Mouse (Mus musculus): ENCODE results near the gene Sgcd. TPM values are rescaled to one million over a fixed set of nuclear protein-coding genes. Genes with fewer than 3 reads are reported as not detected.
"Not testable (repeated sequence)": the region's sequence is repeated elsewhere in the genome, so short reads cannot be mapped to it uniquely, and the experiment has no call there.

The Sgcd gene
- total RNA-seq, 1 experiment from 2014 or later = not detected

DNA sequence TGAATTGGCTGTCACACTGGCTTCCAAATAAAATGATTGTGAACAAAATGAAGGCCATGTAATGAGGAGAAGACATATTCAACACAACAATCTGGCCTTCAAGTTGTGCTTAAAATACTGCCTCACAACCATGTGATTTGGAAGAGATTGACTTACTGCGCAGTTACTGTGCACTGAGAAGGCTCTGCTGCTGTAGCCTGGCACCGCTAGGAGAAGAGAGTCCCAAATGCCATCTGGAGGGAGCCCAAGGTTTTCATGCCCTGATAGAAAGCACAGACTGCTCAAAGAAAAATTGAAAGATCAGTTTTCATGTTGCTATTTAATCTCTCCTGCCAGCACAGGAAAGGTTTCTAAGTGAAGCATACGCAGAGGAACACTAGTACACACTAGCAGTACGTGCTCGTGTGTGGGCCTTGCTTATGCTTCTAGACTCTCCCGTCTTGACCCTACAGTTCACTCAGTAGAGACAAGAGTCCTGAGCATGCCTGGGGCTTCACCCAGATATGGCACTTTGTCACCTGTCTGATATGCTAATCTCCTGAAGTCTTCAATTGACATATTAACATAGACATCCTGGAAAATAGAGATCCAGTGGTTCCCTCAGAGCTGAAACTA is 184.6 kb downstream of the Sgcd start:
- ATAC-seq (ENCODE audit: extremely low read depth, insufficient number of reproducible peaks, low FRiP score, poor library complexity, severe bottlenecking) = no peak

- no peak for ATAC-seq (ENCODE audit: extremely low read depth, insufficient number of reproducible peaks, low FRiP score, poor library complexity, severe bottlenecking)
Observed at GRCm38 (mm10) chr11:47777916-47778226, 210.9 kb downstream of the Sgcd start.

DNA sequence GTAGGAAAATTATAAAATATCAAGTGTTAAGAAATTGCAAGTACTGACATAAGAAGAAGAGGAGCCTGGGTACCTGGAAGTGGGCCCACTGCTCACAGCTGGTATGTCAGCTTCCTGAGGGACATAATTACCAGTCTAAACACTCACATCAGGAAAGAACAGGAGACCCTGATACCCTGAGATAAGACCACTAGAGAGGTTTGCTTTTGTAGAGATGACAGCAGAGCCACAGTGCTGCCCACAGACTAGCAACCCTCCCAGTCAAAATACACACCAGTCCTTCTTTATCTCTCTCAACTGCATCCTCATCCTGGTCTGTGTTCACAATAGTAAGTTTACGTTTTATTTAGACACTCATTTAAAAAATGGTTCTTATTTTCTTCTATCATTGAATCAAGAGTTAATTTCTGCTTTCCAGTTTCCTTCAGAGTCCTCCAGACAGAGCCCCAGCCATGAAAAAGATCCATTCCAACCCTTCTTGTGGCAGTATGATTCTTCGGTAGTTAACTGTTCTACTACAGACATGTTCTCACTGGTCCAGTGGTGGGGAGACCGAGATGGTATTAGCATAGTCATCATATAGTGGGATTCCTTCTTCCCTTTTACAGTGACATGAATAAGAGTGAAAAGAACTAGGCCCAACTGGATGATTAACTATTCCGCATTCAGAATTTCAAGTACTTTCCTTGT is 211.4 kb downstream of the Sgcd start:
- ATAC-seq (ENCODE audit: extremely low read depth, insufficient number of reproducible peaks, low FRiP score, poor library complexity, severe bottlenecking) = no peak

DNA sequence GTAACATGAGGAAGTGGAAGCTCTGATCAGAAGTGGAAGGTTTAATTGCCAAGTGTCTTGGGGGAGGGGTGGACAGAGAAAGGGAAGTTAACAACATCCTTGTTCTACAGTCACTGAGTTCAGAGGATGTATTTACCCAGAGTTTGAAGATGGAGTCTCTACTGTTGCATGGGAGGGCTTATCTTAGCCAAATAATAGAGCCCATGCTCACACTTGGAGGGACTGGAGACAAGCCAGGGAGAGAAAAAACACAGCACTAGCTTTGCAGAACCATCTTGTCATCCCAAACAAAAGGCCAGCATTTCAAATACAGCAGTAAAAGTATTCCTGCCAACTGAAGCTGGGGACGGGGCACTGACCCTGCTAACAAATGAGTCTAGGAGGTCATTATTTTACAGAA is 212.8 kb downstream of the Sgcd start:
- no peak for ATAC-seq (ENCODE audit: extremely low read depth, insufficient number of reproducible peaks, low FRiP score, poor library complexity, severe bottlenecking)

- no peak for ATAC-seq (ENCODE audit: extremely low read depth, insufficient number of reproducible peaks, low FRiP score, poor library complexity, severe bottlenecking)
Observed at GRCm38 (mm10) chr11:47765859-47766258, 222.9 kb downstream of the Sgcd start.

GRCm38 (mm10) chr11:47763569-47763968 is 225.2 kb downstream of the Sgcd start:
- not testable (repeated sequence) for ATAC-seq (ENCODE audit: extremely low read depth, insufficient number of reproducible peaks, low FRiP score, poor library complexity, severe bottlenecking)

- no peak for ATAC-seq (ENCODE audit: extremely low read depth, insufficient number of reproducible peaks, low FRiP score, poor library complexity, severe bottlenecking)
Observed at GRCm38 (mm10) chr11:47759015-47759414, 229.8 kb downstream of the Sgcd start.

DNA sequence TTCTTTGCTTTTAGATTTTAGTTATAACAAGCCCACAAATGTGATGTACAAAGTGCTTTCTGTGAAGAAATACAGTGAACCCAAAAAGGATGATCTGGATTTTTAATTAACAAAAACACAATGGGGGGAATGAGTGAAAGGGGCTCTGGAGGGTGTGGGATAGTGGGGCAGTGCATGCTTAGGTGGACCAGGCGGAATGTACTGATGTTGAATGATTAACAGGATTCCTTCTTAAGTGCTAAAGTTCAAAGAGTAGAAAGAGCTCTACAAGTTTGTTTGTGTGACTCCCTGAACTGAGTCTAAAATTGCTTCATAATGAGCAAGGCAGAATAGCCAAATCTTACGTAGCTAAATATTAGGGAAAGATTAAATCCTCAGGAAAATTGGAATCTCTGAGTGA is 246.0 kb downstream of the Sgcd start:
- ATAC-seq (ENCODE audit: extremely low read depth, insufficient number of reproducible peaks, low FRiP score, poor library complexity, severe bottlenecking) = no peak

GRCm38 (mm10) chr11:47704930-47705787 is 283.6 kb downstream of the Sgcd start:
- ATAC-seq (ENCODE audit: extremely low read depth, insufficient number of reproducible peaks, low FRiP score, poor library complexity, severe bottlenecking) = no peak

DNA sequence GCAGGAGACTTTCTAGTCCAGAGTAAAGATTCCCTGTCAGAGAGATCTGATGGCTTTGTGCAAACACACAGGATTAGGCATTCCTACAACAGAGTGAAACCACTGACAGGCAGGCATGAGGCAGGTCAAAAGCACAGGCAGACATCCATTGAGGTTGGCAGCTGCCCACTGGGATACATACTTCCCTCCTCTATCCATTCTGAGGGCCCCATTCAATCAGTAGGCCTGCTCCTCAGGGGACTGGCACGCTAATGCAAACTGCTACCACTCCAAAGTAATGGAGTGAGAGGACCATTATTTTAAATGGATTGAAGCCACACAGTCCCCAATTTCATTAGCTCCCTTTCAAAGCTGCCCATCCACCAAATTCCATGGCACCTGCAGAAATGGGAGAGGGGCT is 293.2 kb downstream of the Sgcd start:
- ATAC-seq (ENCODE audit: extremely low read depth, insufficient number of reproducible peaks, low FRiP score, poor library complexity, severe bottlenecking) = no peak

DNA sequence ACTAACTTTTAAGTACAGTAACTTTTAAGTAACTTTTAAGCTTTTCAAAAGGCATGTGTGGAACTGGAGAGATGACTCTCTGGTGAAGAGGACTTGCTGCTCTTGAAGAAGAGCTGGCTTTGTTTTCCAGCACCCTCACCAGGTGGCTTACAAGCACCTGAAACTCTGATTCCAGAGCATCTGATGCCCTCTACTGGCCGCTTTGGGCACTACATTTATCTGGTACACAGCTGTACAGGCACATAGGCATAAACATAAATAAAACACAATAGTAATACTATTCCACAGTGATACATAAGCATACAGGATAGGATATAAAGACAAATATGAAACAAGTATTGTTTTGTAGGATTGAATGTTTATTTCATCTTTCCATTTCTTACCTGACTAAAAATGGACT is 330.6 kb downstream of the Sgcd start:
- ATAC-seq (ENCODE audit: extremely low read depth, insufficient number of reproducible peaks, low FRiP score, poor library complexity, severe bottlenecking) = no peak

- ATAC-seq (ENCODE audit: extremely low read depth, insufficient number of reproducible peaks, low FRiP score, poor library complexity, severe bottlenecking) = no peak
Observed at GRCm38 (mm10) chr11:47645911-47646310, 342.9 kb downstream of the Sgcd start.

DNA sequence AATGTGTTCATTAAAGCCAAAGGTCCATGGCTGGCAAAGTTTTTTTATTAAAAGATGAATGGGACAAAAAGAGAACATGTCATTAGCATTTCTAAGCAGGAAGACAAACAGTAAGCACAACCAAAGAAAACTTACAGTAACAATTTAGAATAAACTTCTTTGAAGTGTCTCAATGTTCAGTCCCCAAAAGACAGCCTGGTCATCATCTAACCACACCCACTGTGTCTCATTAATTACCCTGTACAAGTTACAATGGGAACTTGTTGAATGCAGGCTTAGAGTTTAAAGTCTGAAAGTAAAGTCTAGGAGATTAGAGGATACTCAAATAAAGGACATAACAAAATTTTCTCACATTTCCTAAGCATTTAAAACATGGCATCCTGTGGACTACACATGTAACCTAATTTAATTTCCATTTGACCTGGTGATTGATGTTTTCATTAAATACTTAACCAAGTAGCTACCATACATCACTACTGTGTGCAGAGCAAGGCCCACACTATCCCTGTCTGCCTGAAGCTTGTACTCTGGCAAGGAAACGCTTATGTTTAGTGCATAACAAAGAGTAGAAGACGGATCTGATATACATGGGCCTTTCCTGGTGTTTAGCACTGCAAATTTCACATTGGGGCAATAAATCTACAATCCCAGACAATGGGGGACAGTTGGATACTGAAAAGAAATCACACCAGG is 347.1 kb downstream of the Sgcd start:
- no peak for ATAC-seq (ENCODE audit: extremely low read depth, insufficient number of reproducible peaks, low FRiP score, poor library complexity, severe bottlenecking)

DNA sequence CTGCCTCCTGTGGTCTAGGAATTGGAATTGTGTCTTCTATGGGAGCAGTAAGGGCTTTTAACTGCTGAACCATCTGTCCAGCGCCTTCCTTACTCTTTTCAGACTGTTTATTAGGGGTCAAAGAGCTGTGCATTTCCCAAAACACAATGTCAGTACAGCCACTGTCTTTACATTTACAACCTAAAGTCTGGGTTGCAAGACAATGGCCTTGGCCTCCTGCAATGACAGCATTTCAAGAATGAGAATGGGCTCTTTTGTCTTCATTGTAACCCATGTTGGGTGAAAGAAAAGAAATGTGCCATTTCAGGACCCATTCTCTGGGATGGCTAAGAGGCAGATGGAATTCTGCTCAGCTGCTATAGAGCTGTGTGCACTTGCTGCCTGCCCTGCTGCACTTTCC is 348.2 kb downstream of the Sgcd start:
- ATAC-seq (ENCODE audit: extremely low read depth, insufficient number of reproducible peaks, low FRiP score, poor library complexity, severe bottlenecking) = no peak

DNA sequence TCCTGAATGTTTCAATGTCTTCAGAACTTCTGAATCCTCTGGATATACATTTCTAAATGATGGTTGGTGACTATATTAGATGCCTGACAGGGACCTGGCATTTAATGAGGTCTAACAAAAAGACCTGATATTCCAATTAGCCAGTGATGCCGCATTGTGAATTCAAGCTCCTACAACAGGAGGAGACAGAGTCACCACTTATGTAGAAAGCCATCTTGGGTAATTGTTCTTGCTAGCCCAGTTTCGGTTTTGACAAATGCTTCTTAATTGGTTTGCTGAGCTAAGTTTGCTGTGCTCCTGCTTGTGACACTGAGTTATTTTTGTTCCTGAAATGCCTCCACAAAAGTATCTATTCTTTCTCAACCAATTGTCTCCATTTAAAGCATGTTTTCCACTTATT is 358.6 kb downstream of the Sgcd start:
- no peak for ATAC-seq (ENCODE audit: extremely low read depth, insufficient number of reproducible peaks, low FRiP score, poor library complexity, severe bottlenecking)

DNA sequence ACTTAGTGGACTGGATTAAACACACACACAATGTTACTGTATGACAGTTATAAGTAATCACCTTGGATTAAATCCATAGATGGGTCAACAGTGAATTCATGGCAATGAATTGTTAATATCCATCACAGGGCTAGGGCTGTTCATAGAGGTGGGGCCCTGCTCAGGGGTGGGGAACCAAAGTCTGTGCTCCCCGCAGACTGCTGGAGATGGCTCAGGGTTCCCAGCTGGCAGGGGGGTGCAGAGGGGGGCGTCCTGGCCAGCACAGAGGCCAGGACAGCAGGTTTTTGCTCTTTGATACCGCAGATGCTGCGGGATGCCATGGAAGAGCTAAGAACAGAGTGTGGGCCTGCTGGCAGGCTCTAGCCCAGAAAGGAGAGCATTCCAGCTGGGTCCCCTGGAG is 378.9 kb downstream of the Sgcd start:
- ATAC-seq (ENCODE audit: extremely low read depth, insufficient number of reproducible peaks, low FRiP score, poor library complexity, severe bottlenecking) = no peak

DNA sequence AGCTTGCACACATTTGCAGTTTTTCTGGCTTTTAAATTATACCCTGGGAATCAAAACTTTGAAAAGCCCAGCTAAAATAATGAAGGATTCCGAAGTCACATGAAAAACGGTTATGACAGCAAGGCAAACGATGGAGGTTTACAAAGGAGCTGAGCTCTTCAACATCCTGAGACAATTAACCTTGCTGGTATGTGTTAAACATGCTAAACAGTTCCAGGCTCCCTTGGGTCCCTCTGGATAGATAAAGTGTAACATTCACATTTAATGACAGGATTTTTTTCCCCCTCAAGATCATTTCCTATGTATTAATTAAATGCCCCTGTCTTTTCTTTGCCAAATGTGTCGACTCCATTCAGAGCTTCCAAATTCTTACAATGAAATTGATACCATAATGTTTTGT is 414.1 kb downstream of the Sgcd start:
- ATAC-seq (ENCODE audit: extremely low read depth, insufficient number of reproducible peaks, low FRiP score, poor library complexity, severe bottlenecking) = no peak

- no peak for ATAC-seq (ENCODE audit: extremely low read depth, insufficient number of reproducible peaks, low FRiP score, poor library complexity, severe bottlenecking)
Observed at GRCm38 (mm10) chr11:47568488-47568887, 420.3 kb downstream of the Sgcd start.

DNA sequence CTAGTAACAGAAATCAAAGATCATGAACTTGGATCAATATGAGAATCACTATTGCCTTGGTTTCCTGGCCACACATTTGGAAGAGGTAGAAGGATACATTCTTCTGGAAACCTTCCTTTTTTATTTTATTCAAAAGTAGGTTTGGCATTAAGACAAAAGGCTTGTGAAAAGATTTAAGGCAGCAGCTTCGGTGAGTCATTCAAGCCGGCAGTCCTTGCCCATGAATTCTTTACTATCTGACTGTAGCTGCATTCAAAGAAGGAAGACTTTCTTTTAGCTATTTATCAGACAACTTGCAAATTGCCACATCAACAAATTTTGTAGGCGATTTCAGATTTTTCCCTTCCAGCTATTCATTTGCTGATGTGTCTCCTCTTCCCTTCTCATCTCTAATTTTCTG is 422.6 kb downstream of the Sgcd start:
- no peak for ATAC-seq (ENCODE audit: extremely low read depth, insufficient number of reproducible peaks, low FRiP score, poor library complexity, severe bottlenecking)

- no peak for ATAC-seq (ENCODE audit: extremely low read depth, insufficient number of reproducible peaks, low FRiP score, poor library complexity, severe bottlenecking)
Observed at GRCm38 (mm10) chr11:47524845-47525244, 463.9 kb downstream of the Sgcd start.
